Mouse (Mus musculus) E14TG2a.4 (cell line): ENCODE results near the gene U2af1.
A peak's percentile ranks its signal among the peaks of the same experiment; 100 is the strongest.

Source experiments
- H3K27me3 ChIP-seq: 2 replicates; pipeline ENCODE4 v1.6.1; 2014; ENCODE audit warnings: low read length, control low read depth; ENCODE audit not compliant: insufficient read depth
- H3K36me3 ChIP-seq: 2 replicates; pipeline ENCODE4 v1.6.1; 2014; ENCODE audit warnings: low read length, control low read depth; ENCODE audit not compliant: insufficient read depth
- H3K4me1 ChIP-seq: replicated peaks from 2 replicates; pipeline ENCODE4 v1.6.1; 2014; ENCODE audit warnings: low read depth, low read length, control low read depth
- H3K4me3 ChIP-seq: replicated peaks from 2 replicates; pipeline ENCODE4 v1.5.1; 2014; ENCODE audit warnings: mild to moderate bottlenecking, low read length
- H3K9me3 ChIP-seq: 2 replicates; pipeline ENCODE4 v1.6.1; 2014; ENCODE audit warnings: low read length, control low read depth
- CTCF ChIP-seq: conservative IDR thresholded peaks from 2 replicates; pipeline ENCODE4 v1.5.1; 2014; ENCODE audit warnings: low read length
- NANOG ChIP-seq: IDR thresholded peaks from 2 replicates; pipeline ENCODE4 v1.6.1; 2014; ENCODE audit warnings: borderline replicate concordance, low read length, mixed read lengths
- POU5F1 ChIP-seq: IDR thresholded peaks from 2 replicates; pipeline ENCODE4 v1.6.1; 2014; ENCODE audit warnings: low read length, borderline replicate concordance

U2af1 gene

GRCm38 (mm10) chr17:31656682-31657081 lies 2.0 kb downstream of the U2af1 start:
- Histone ChIP-seq H3K9me3 (no peaks in the 10 kb centered on the region), H3K27me3 (no peaks in the 10 kb centered on the region), H3K36me3 (peaks cover 61% of the 10 kb centered on the region), H3K4me1 (peaks cover 70% of the 10 kb centered on the region), H3K4me3 (peak overlapping the region; percentile 98)
- TF ChIP-seq POU5F1 (no peak), NANOG (no peak), CTCF (no peak)

- H3K27me3 ChIP-seq = no peaks in the 10 kb centered on the region
- H3K36me3 ChIP-seq = peaks cover 74% of the 10 kb centered on the region
- H3K4me3 ChIP-seq = peak overlapping the region; percentile 98
- H3K9me3 ChIP-seq = no peaks in the 10 kb centered on the region
- TF ChIP-seq CTCF = no peak
- TF ChIP-seq POU5F1 = no peak
- TF ChIP-seq NANOG = no peak
- peaks cover 83% of the 10 kb centered on the region for H3K4me1 ChIP-seq
These were observed 3.3 kb downstream of the U2af1 start for GRCm38 (mm10) chr17:31655366-31655765.

DNA sequence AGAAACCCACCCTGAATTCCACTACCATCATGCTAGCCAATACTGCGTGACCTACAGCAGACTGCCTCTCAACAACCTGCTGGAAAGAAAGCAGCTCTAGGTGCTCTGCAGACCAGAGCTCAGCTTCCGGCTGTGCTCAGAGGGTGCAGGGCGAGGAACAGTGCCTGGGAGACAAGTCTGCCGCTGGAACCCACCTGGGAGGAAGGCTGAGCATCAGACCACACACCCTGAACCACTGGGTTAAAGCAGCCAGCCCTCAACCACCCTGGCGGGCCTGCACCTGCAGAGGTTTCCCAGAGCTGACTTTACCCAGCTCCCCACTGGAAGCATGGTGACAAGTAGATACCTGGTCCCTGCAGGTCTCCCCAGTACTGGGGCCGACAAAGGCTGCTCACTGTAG lies 5.4 kb downstream of the U2af1 start:
- Histone ChIP-seq H3K4me3 (peak overlapping the region; percentile 37; the same call in 1 of the 2 replicates), H3K4me1 (peaks cover 92% of the 10 kb centered on the region), H3K36me3 (peaks cover 95% of the 10 kb centered on the region), H3K9me3 (no peaks in the 10 kb centered on the region), H3K27me3 (no peaks in the 10 kb centered on the region)
- TF ChIP-seq NANOG = no peak
- no peak for TF ChIP-seq POU5F1
- TF ChIP-seq CTCF = no peak

DNA sequence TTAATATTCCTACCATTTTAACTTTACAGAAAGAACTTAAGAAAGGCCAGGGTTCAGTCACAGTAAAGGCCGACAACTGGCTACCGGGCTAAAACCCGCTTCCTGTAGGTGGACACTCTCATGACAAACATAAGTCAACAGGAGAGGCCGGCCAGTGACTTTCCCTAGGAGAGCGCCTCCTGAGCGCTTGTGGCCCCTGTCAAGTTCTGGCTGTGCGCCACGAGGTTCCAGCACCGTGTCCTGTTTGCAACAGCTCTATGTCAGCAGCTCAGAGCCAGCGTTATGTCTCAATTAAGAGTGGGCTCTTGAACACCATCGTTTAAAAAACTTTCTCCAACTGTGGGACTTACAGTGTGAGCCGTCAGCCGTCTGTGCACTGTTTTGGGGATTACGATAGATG lies 6.5 kb downstream of the U2af1 start:
- H3K9me3 ChIP-seq = no peaks in the 10 kb centered on the region
- TF ChIP-seq NANOG (no peak), CTCF (no peak), POU5F1 (no peak)
- H3K27me3 ChIP-seq = no peaks in the 10 kb centered on the region
- H3K4me1 ChIP-seq = peaks cover 96% of the 10 kb centered on the region
- H3K4me3 ChIP-seq = no peak overlapping the region
- H3K36me3 ChIP-seq = peaks cover 99% of the 10 kb centered on the region

DNA sequence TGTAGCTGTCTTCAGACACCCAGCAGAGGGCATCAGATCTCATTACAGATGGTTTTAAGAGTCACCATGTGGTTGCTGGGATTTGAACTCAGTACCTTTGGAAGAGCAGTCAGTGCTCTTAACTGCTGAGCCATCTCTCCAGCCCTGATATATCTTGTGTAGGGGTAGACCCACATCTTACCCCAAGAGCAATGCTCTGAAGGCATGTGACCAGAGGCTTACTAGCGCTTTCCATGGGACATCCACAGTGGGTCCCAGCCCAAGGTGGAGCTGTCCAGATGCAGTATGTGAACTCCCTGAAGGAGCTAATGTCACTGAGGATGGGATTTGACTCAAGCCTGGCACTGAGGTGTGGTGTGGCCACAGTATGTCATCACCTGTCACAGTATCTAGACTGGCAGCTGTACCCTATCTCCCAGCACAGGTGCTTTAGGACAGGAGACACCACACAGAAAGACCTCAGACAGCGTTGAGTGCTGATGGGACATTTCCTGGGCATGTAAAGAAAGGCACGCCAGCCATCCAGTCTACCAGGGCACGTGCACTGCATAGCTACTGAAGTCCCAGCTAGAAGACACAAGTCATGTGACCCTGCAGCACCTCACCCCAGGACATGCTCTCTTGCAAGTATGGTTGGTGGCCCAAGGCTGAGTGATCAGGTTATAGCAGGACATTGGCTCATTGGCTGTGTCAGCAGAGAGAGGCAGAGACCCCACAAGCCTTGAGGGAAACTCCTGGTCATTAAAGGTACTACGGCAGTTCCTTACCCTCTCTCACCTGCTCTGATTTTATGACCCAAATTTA lies 12.3 kb downstream of the U2af1 start:
- Histone ChIP-seq H3K4me3 (no peak overlapping the region), H3K27me3 (no peaks in the 10 kb centered on the region), H3K36me3 (peaks cover 54% of the 10 kb centered on the region), H3K4me1 (peaks cover 74% of the 10 kb centered on the region), H3K9me3 (no peaks in the 10 kb centered on the region)
- no peak for TF ChIP-seq CTCF
- no peak for TF ChIP-seq POU5F1
- no peak for TF ChIP-seq NANOG

GRCm38 (mm10) chr17:31642913-31643312 lies 15.8 kb downstream of the U2af1 start:
- TF ChIP-seq CTCF (no peak), POU5F1 (no peak), NANOG (no peak)
- Histone ChIP-seq H3K4me1 (peaks cover 42% of the 10 kb centered on the region), H3K36me3 (peaks cover 19% of the 10 kb centered on the region), H3K27me3 (peaks cover 23% of the 10 kb centered on the region), H3K4me3 (0 out of 2 replicates have a peak overlapping the region, but pooled peaks have one; percentile 23), H3K9me3 (no peaks in the 10 kb centered on the region)

- Histone ChIP-seq H3K27me3 (peaks cover 29% of the 10 kb centered on the region), H3K4me3 (peak overlapping the region; percentile 57), H3K9me3 (no peaks in the 10 kb centered on the region), H3K4me1 (peaks cover 42% of the 10 kb centered on the region), H3K36me3 (peaks cover 13% of the 10 kb centered on the region)
- TF ChIP-seq POU5F1 (no peak), NANOG (no peak), CTCF (no peak)
These were observed 16.4 kb downstream of the U2af1 start for GRCm38 (mm10) chr17:31642331-31642730.

GRCm38 (mm10) chr17:31639651-31640050 lies 19.0 kb downstream of the U2af1 start:
- H3K4me3 ChIP-seq = no peak overlapping the region
- no peaks in the 10 kb centered on the region for H3K36me3 ChIP-seq
- H3K9me3 ChIP-seq = no peaks in the 10 kb centered on the region
- H3K4me1 ChIP-seq = peaks cover 43% of the 10 kb centered on the region
- no peak for TF ChIP-seq NANOG
- no peak for TF ChIP-seq POU5F1
- no peak for TF ChIP-seq CTCF
- peaks cover 52% of the 10 kb centered on the region for H3K27me3 ChIP-seq
